Mouse (Mus musculus) heart, embryonic 11.5 days (tissue): ENCODE data around the gene Tm6sf1. TPM values are rescaled to one million over a fixed set of nuclear protein-coding genes. Genes with fewer than 3 reads are reported as not detected.

Experiments
- ATAC-seq: fragments of 200-750 bp; cut with Nextera tagmentation; replicated peaks from 2 replicates; pipeline ENCODE4 v1.8.0; 2017; ENCODE audit warnings: moderate library complexity; ENCODE audit not compliant: insufficient number of reproducible peaks, low FRiP score, low TSS enrichment
- H3K27ac ChIP-seq: fragments of 300-500 bp; sonication (generic); 2 replicates; pipeline ENCODE4 v1.5.1; 2014; ENCODE audit warnings: mild to moderate bottlenecking, low read depth, low read length
- H3K27me3 ChIP-seq: fragments of 300-500 bp; sonication (generic); 2 replicates; pipeline ENCODE4 v1.6.1; 2014; ENCODE audit warnings: mild to moderate bottlenecking, low read length, mixed read lengths; ENCODE audit not compliant: control insufficient read depth, insufficient read depth
- H3K36me3 ChIP-seq: fragments of 300-500 bp; sonication (generic); 2 replicates; pipeline ENCODE4 v1.6.1; 2014; ENCODE audit warnings: mild to moderate bottlenecking, low read length, moderate library complexity, mixed read lengths; ENCODE audit not compliant: control insufficient read depth, insufficient read depth
- H3K4me1 ChIP-seq: fragments of 300-500 bp; sonication (generic); 2 replicates; pipeline ENCODE4 v1.6.1; 2014; ENCODE audit warnings: low read length; ENCODE audit not compliant: control insufficient read depth, insufficient read depth
- H3K4me2 ChIP-seq: fragments of 300-500 bp; sonication (generic); 2 replicates; pipeline ENCODE4 v1.6.1; 2014; ENCODE audit warnings: mild to moderate bottlenecking, moderate library complexity
- H3K4me3 ChIP-seq: fragments of 300-500 bp; sonication (generic); 2 replicates; pipeline ENCODE4 v1.5.1; 2014; ENCODE audit warnings: low read depth, low read length
- H3K9ac ChIP-seq: fragments of 300-500 bp; sonication (generic); 2 replicates; pipeline ENCODE4 v1.6.1; 2014; ENCODE audit warnings: mild to moderate bottlenecking, low read depth, low read length, moderate library complexity
- H3K9me3 ChIP-seq: fragments of 300-500 bp; sonication (generic); replicated peaks from 2 replicates; pipeline ENCODE4 v1.6.1; 2016; ENCODE audit warnings: low read length; ENCODE audit not compliant: control insufficient read depth
- WGBS: fragments of 180-500 bp; shearing (Covaris S2); extraction: QIAGEN DNeasy Blood & Tissue Kit; methylation state at CpG from one replicate; pipeline ENCODE4 v1.1.7; 2014; ENCODE audit not compliant: insufficient replicate concordance; 5-methylcytosine and 5-hydroxymethylcytosine counted together
- polyA plus RNA-seq: library from polyadenylated mRNA; unstranded; fragments of >200 nt; fragmentation: Nextera tagmentation; extraction: Ambion mirVana; gene quantifications from 2 replicates; pipeline ENCODE4 v1.2.1, GENCODE M21; 2014

Gene Tm6sf1
- polyA plus RNA-seq, 1 experiment from 2014 or later: 27.0 TPM

GRCm38 (mm10) chr7:81928998-81929397 is 70.2 kb downstream of the Tm6sf1 start:
- Histone ChIP-seq H3K4me2 (no peak overlapping the region), H3K4me1 (0 out of 2 replicates have a peak, but pooled peaks cover 2% of the 10 kb centered on the region), H3K27ac (no peak overlapping the region), H3K36me3 (no peaks in the 10 kb centered on the region), H3K4me3 (no peak overlapping the region), H3K27me3 (no peaks in the 10 kb centered on the region), H3K9ac (no peak overlapping the region), H3K9me3 (no peaks in the 10 kb centered on the region)
- WGBS: 74% methylated on average over 7 of the region's 7 CpGs
- no peak for ATAC-seq

- Histone ChIP-seq H3K36me3 (no peaks in the 10 kb centered on the region), H3K4me2 (peak overlapping the region; percentile 86), H3K4me1 (peaks cover 2% of the 10 kb centered on the region; the same call in 1 of the 2 replicates), H3K9ac (no peak overlapping the region), H3K27ac (no peak overlapping the region), H3K4me3 (peak overlapping the region; percentile 79), H3K9me3 (no peaks in the 10 kb centered on the region), H3K27me3 (peaks cover 10% of the 10 kb centered on the region)
- WGBS: 42% methylated on average over 5 of the region's 5 CpGs
- ATAC-seq: no peak
Observed at GRCm38 (mm10) chr7:81932521-81933045, 73.8 kb downstream of the Tm6sf1 start.

- 12% methylated on average over 20 of the region's 23 CpGs for WGBS
- Histone ChIP-seq H3K4me1 (peaks cover 2% of the 10 kb centered on the region; the same call in 1 of the 2 replicates), H3K4me2 (peak overlapping the region; percentile 86), H3K9me3 (no peaks in the 10 kb centered on the region), H3K4me3 (peak overlapping the region; percentile 79), H3K27me3 (peaks cover 10% of the 10 kb centered on the region), H3K36me3 (no peaks in the 10 kb centered on the region), H3K27ac (no peak overlapping the region), H3K9ac (peak overlapping the region; percentile 84)
- no peak; the same call in 1 of the 2 replicates for ATAC-seq
Observed at GRCm38 (mm10) chr7:81933061-81933600, 74.3 kb downstream of the Tm6sf1 start.

GRCm38 (mm10) chr7:81933601-81934266 is 74.9 kb downstream of the Tm6sf1 start:
- H3K4me1 ChIP-seq: no peaks in the 10 kb centered on the region; the same call in 1 of the 2 replicates
- peaks cover 10% of the 10 kb centered on the region for H3K27me3 ChIP-seq
- H3K4me2 ChIP-seq: peak overlapping the region; percentile 86
- under 1% methylated on average over 72 of the region's 103 CpGs for WGBS
- H3K4me3 ChIP-seq: peak overlapping the region; percentile 79
- H3K36me3 ChIP-seq: no peaks in the 10 kb centered on the region
- peak overlapping the region; percentile 68 for H3K27ac ChIP-seq
- peak overlapping the region; percentile 84 for H3K9ac ChIP-seq
- H3K9me3 ChIP-seq: no peaks in the 10 kb centered on the region
- peak; percentile 64 for ATAC-seq

Other genes starting within 250 kb of the Tm6sf1 start
- gene Homer2, start 151.5 kb upstream of the Tm6sf1 start, polyA plus RNA-seq: 121 and 129 TPM in 2 replicates
- 78.3 and 91.3 TPM in 2 replicates for gene Ramac, start 96.1 kb upstream of the Tm6sf1 start, polyA plus RNA-seq
- gene 3110040N11Rik, start 69.5 kb upstream of the Tm6sf1 start, polyA plus RNA-seq: 40.5 and 42.0 TPM in 2 replicates
- gene Btbd1, start 29.6 kb upstream of the Tm6sf1 start, polyA plus RNA-seq: 94.0 and 94.8 TPM in 2 replicates
- gene Gm10160, start 3.2 kb upstream of the Tm6sf1 start, polyA plus RNA-seq: not detected in 2 replicates
- 11.0 and 11.9 TPM in 2 replicates for gene Hdgfl3, start 75.5 kb downstream of the Tm6sf1 start, polyA plus RNA-seq
- 8.5 and 8.6 TPM in 2 replicates for gene Bnc1, start 133.3 kb downstream of the Tm6sf1 start, polyA plus RNA-seq